Mouse (Mus musculus) Muller cell, postnatal 12 days (primary cell): ENCODE results near the gene C1qtnf1.

Experiments used
- DNase-seq: peaks from one replicate; pipeline ENCODE4 v3.0.0-alpha.2; 2015; ENCODE audit errors: inconsistent ontology term

Gene C1qtnf1

GRCm38 (mm10) chr11:118410479-118410878 lies 17.5 kb upstream of the C1qtnf1 start:
- DNase-seq: no peak

GRCm38 (mm10) chr11:118411271-118411670 lies 16.7 kb upstream of the C1qtnf1 start:
- no peak for DNase-seq

- DNase-seq: no peak
Measured at GRCm38 (mm10) chr11:118412601-118413000, 15.4 kb upstream of the C1qtnf1 start.

GRCm38 (mm10) chr11:118413055-118413454 lies 14.9 kb upstream of the C1qtnf1 start:
- no peak for DNase-seq

- no peak for DNase-seq
Measured at GRCm38 (mm10) chr11:118414270-118414669, 13.7 kb upstream of the C1qtnf1 start.

GRCm38 (mm10) chr11:118415630-118416029 lies 12.4 kb upstream of the C1qtnf1 start:
- no peak for DNase-seq

- peak; percentile 81 for DNase-seq
Measured at GRCm38 (mm10) chr11:118416046-118416445, 12.0 kb upstream of the C1qtnf1 start.

GRCm38 (mm10) chr11:118417496-118417895 lies 10.5 kb upstream of the C1qtnf1 start:
- no peak for DNase-seq

- no peak for DNase-seq
Measured at GRCm38 (mm10) chr11:118418442-118418833, 9.6 kb upstream of the C1qtnf1 start.

GRCm38 (mm10) chr11:118418834-118419504 lies 9.0 kb upstream of the C1qtnf1 start, which contains the start of gene Cant1:
Gene Cant1 (minus strand): TSS chr11:118419086.
- peak; percentile 98 for DNase-seq

GRCm38 (mm10) chr11:118420261-118420660 lies 7.7 kb upstream of the C1qtnf1 start:
- no peak for DNase-seq

- peak; percentile 97 for DNase-seq
Measured at GRCm38 (mm10) chr11:118423266-118423971, 4.6 kb upstream of the C1qtnf1 start.

- DNase-seq: no peak
Measured at GRCm38 (mm10) chr11:118424621-118425335, 3.2 kb upstream of the C1qtnf1 start.

- DNase-seq: no peak
Measured at GRCm38 (mm10) chr11:118426765-118427164, 1.2 kb upstream of the C1qtnf1 start.

- DNase-seq: no peak
Measured at GRCm38 (mm10) chr11:118427266-118427779, 680 bp upstream of the C1qtnf1 start.

GRCm38 (mm10) chr11:118428460-118428868 lies 461 bp downstream of the C1qtnf1 start:
- DNase-seq: no peak

GRCm38 (mm10) chr11:118428944-118429709 lies 1.1 kb downstream of the C1qtnf1 start:
- no peak for DNase-seq

- DNase-seq: peak; percentile 98
Measured at GRCm38 (mm10) chr11:118430291-118430885, 2.4 kb downstream of the C1qtnf1 start.

- DNase-seq: peak; percentile 72
Measured at GRCm38 (mm10) chr11:118431100-118431948, 3.3 kb downstream of the C1qtnf1 start.

GRCm38 (mm10) chr11:118433398-118433868 lies 5.4 kb downstream of the C1qtnf1 start:
- DNase-seq: peak; percentile 70
